Mouse (Mus musculus) cerebral cortex, adult 2 months (tissue): ENCODE results near the gene Rnf151.

ENCODE experiments used
- WGBS: fragments of 180-500 bp; shearing (Covaris S2); methylation state at CpG from one replicate; pipeline ENCODE4 v1.1.7; 2018; 5-methylcytosine and 5-hydroxymethylcytosine counted together

The Rnf151 gene

DNA sequence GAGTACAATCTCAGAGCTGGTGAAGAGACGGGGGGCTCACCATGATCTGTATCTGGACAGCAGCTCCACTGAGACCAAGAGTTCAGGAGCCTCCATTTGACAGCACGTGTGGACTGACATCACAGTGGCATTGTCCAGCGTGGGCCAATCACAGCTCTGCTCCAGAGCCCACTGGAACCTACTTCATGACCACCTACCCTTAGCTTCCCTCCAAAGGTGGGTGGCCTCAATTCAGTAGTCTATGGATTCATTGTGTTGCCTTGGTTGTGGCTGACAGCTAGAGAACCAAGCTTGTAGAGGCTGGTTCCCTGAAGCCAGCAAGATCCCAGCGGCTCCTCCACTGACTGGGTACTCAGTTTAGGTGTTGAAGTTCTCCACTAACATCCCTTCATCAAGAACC lies at the start of gene Rnf151, which contains the start of gene Rps2:
Gene Rnf151, minus strand, starts transcription at position 121 of the 400 bp plus-strand sequence.
Gene Rps2, plus strand, starts transcription at position 174 of the 400 bp plus-strand sequence.
- 69% methylated on average over 4 of the region's 4 CpGs for WGBS

DNA sequence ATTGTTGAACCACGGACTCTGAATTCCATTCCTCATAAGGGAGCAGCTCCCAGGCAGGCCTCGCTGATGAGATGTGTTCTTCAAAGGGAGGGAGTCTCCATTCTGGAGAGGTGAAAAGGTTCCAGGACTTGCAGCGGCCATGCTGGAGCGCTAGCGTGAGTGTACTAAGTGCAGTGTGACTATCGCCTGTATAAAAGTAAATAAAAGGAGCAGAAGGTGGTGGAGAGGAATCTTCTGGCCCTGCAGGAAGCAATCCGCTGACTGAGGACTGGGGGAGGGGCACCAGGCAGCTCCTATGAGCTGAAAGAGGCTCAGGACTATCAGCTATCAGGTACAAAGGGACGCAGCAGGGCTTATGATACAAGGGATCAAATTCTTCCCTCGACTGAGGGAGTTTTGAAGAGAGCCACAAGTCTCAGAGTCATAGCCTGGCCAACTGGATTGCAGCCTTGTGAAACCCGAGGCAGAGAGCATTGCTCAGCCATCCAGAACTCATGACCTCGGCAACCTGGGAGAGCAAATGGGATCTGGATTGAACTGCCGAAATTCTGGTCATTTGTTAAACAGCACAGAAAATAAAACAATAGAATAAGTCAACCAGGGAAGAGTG lies 48.5 kb upstream of the Rnf151 start:
- WGBS, result 50% methylated on average over 12 of the region's 12 CpGs

DNA sequence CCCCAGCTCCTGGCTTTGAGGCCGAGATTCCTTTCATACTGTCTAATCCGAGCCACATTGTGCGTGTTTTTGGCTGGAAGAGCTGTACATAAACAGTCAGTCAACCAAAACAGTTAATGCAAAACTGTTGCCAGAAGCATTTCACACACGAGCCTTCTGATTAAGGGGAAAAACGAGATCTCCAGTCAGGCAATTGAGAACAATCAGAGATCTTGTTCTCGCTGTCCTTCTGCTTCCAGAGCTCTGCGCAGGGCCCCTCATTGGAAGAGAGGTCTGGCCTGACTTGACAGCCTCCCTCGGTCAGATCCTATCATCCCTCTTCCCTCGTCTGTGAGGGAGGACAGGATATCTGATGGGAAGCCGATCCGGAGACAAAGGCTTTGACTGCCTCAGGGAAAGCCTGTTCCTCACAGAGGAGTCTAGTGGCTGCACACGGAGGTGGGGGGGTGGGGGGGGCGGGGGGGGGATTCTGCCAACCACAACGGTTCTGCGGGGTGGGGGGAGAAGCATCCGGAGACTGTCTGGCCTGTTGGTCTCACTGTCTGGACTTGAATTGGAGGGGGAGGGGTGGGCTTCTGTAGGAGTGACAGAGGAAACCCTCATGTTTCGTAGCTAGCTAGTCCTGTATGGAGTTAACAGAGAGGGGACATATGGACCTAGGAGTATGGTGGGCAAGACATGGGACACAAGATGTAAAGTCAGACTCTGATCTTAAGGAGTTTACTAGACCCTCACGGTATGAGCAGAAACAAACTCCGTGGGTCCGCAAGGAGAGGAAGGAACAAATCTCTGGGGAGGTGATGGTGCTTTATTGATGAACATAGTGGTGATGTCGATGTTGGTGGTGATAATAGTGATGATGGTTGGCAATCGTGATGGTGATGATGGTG lies 47.4 kb upstream of the Rnf151 start:
- 50% methylated on average over 21 of the region's 22 CpGs for WGBS

DNA sequence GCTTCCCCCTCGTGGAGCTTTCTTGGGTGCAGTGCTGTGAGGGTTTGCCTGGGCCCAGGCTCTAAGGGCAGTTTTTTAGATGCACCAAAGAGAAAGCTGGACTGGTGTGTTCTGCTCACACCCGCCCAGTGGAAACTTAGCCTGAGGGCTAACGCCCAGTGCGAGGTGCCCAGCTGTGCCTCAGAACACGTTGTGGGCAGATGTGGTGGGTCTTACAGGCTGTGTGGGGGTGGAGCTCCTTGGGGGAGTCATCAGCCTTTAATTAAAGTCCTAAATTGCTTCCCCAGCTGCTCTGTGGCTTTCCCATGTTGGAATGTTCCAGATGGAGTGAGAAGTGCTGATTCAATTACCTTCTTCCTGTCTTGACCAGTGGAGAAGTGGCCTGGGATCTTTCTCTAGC lies 43.3 kb upstream of the Rnf151 start:
- 58% methylated on average over 5 of the region's 5 CpGs for WGBS

DNA sequence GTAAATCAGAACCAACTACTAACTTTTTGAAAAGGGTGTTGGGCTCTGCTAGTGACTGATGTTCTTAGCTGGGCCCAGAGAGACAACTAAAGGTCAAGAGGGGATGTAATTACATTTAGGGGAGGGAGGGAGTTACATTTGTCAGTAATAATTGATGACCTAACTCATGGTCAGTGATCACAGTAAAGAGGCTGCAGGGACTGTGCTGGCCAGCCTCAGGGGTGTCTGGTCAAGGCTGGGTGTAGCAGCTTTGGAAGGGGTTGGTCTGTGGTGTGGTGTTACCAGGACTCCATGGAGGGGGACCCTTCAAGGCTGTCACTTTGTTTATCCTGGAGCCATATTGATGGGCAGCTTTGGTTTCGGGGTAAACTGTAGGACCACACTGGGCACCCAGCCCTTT lies 39.5 kb upstream of the Rnf151 start:
- 93% methylated on average over 1 of the region's 1 CpGs for WGBS

DNA sequence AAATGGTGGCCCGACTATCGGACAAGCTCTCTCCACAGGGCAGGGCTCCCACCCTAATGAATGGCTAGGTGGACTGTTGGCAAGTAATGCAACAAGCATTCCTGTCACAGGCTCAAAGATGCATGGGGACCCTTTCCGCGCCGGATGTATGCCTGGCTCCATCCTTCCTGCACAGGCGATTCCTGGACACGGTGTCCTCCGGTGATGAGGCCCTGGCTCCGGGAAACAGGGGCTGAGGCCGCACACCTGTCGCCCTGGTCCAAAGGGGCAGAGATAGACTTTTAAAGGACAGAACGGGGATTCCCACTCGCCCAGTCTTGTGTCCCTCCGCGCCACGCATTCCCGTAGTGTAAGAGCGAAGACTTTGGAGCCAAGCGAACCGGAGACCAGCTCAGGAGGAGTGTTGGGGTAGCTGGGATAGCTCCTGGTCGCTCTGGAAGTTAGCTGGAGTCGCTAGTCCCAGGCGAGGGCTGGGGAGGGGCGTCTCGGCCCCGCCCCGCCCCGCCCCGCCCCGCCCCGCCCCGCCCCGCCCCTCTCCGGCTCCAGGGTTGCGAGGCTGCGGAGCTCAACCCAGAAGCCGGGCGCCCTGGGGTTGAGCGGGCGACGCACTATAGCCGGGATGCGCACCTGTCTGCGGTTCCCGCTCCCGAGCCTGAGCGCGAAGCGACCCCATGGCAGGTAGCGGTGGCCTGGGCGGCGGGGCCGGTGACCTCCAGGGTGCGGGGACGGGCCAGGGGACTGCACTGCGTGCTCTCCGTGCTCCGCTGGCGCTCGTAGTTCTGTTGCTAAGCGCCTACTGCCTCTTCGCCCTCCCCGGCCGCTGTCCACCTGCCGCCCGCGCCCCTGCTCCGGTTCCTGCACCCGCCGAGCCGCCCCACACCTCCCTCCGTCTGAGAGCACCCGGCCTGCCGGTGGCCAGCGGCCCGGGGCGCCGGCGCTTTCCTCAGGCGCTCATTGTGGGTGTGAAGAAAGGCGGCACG lies 34.8 kb upstream of the Rnf151 start, which contains the start of gene Hs3st6:
Gene Hs3st6, plus strand, starts transcription at position 574 of the 980 bp plus-strand sequence.
- 1% methylated on average over 78 of the region's 82 CpGs for WGBS

DNA sequence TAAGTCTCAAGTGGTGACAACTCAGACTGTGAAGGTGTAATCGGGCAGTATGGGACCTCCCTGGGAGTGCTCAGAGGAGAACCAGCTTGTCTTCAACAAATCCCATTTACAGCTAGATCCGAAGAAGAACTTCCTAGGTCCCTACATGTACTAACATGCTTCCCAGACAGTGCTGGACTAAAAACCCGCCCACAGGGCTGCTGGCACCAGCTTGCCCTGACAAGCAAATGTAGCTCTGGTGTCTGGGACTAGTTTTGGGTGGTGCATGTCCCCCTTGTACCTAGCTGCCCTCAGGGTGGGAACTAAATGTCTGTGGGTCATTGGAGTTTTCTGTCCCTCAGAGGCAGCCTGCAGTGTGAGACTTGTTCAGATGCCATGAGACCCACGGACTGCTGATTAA lies 33.7 kb upstream of the Rnf151 start:
- WGBS, result 17% methylated on average over 4 of the region's 4 CpGs

DNA sequence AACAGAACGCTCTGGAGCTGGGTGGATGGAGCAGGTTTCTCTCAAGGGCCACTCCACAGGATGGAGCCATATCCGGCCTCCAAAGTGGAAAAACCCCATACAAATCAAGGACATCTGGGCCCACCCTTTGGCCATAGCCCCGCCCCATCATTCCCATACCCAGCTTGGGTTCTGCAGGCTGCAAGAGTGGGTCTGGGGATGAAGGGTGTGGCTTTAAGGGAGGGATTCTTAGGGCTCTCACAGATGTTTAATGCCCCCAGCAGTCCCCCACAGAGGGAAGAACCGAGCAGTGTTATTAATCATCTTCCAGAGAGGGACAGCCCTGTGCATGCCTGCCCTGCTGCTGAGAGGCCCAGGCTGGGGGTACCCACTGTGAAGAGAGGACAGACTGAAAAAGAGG lies 29.1 kb upstream of the Rnf151 start:
- 78% methylated on average over 4 of the region's 4 CpGs for WGBS

DNA sequence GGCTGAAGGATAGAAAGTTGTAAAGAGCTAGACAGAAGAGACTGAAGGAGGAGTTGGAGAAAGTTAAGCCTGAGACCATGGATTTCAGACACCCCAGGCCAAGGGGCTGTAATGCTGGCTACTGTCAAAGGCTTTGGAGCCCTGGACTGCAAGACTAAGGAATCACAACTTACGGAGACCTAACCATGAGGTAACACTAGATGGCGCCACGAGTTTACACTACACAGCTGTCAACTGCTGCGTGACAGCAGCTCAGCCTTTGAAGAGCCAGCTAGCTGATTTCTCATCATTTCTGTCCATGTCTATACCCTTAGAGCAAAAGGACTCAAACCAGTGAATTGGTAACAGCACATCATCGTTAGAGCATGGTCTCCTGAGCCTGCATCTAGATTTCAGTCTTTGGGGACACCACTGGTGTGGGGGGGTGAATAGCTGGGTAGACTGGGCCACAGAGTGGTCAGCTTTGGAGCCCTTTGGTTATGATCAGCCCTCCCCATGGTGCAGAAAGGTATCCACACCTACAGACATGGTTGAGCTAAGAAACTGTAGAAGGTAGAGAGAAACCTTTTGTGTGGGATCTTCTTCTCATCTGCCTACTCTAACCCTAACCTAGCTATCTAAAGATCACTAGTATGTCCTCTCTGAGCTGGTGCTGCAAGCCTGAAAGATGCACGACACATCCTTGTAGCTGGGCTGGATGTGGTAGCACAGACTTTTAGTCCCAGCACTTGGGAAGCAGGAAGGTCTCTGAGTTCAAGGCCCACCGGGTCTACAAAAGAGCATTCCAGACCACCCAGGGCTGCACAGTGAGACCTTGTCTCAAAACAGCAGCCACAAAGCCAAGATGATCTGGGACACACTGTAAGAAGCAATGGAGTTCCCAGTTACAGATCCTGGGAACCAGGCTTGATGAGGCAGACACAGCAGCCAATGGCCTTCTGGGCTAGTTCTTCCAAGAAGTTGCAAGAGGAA lies 27.9 kb upstream of the Rnf151 start:
- WGBS, result 23% methylated on average over 7 of the region's 7 CpGs

DNA sequence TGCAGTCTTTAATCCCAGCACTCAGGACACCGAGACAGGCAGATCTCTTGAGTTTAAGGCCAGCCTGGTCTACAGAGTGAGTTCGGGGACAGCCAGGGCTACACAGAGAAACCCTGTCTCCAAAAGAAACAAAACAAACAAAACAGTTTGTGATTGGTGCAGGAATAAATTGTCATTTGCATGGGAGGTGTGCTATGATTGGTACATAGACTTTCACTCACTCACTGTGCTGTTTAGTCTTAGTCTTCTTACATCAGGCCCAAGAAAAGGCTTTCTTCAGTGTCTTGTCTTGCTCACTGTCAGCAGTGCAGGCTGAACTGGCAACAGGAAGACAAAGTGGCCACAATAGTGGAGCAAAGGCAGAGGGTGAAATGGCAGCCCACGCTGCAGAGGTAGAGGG lies 26.5 kb upstream of the Rnf151 start:
- WGBS, result 81% methylated on average over 3 of the region's 3 CpGs

DNA sequence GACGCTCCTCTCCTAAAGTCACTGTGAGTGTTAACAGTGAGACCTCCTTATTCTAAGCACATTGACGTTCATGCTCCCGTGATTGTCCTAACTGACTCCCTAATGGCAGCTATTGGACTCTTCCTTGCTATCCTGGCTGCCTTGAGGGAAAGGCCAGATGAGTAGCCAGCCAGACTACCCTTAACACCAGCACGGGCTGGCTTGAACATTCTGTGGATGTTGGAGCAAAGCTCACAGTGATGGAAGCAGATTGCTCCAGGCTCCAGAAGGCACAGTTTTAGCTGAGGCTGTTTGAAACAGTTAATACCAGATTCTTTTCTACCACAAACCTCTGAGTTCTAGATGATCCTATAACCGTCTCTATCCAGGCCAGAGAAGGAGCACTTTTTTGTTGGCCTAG lies 26.0 kb upstream of the Rnf151 start:
- WGBS, result 81% methylated on average over 5 of the region's 5 CpGs

DNA sequence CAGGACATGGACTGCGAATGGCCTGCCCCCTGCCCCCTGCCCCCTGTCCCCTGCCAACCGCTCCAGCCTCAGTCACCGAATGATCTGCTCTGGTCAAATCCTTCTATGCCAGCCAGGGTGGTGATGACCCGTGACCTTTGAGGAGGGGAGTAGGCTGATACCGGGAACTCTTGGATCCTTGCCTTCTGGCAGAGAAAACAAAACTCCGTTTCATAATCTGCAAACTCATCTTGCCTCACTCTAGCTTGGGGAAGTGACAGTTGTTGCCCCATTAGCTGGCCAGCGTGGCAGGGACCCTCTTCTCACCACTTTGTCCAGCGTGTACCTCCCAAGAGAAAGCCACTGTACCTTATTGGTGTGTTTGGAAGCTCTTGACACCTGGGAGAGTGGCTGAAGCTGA lies 24.4 kb upstream of the Rnf151 start:
- 75% methylated on average over 8 of the region's 8 CpGs for WGBS

DNA sequence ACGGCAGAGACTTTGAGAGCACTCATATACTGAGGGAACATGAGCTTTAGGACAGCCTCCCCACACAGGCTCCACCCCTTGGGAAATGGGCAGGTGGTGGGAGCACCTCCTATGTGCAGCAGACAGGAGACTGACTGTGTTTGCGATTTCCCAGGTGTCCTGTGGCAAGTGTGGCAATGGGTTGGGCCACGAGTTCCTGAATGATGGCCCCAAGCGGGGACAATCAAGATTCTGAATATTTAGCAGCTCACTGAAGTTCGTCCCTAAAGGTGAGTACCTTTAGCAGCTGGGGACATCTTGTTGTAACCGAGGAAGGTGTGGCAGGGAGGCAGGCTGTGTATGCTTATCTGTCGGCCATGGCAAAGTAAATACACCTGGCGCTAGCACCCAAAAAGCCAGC lies 22.1 kb upstream of the Rnf151 start:
- WGBS, result 90% methylated on average over 8 of the region's 8 CpGs

DNA sequence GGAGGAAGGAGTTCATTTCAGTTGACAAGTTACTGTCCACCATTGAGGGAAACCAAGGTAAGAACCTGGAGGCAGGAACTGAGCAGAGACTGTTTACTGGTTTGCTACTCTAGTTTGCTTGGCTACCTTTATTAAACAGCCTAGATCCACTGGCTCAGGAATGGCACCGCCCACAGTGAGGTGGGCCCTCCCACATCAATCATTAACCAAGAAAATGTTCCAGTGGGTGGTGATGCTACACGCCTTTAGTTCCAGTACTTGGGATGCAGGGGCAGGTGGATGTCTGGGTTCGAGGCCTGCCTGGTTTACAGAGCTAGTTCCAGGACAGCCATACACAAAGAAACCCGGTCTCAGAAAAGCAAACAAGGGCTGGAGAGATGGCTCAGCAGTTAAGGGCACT lies 20.4 kb upstream of the Rnf151 start:
- 86% methylated on average over 4 of the region's 4 CpGs for WGBS

DNA sequence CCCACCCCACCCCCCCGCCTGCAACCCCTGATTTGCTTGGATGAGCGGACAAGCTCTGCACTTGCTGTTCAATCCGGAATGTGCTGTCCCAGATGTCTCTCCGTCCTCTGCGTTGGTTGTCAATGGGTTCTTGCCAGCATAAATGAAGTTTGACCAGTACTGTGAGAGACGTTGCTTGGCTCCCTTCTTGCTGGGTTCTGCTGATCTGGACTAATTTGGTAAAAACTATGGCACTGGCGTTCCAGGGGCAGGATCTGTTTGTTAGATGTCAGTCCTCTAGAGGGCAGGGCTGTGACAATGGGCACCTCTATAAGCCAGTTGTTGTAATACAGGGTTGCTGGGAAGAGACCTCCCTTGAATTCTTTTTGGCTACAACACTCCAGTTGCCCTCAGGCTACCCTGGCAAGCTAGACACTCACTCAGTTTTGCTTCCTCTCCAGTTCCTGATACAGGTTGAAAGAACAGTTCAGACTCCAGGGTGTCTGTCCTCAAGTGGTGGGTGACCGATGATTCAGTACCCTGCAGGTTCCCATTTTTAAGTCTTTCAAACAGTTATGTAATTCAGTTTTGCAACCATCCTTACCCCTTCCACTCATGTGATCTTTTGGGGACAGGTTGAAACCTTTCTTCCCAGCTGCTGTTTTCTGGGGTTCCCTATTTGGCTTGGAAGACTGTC lies 19.4 kb upstream of the Rnf151 start:
- WGBS, result 18% methylated on average over 8 of the region's 8 CpGs

DNA sequence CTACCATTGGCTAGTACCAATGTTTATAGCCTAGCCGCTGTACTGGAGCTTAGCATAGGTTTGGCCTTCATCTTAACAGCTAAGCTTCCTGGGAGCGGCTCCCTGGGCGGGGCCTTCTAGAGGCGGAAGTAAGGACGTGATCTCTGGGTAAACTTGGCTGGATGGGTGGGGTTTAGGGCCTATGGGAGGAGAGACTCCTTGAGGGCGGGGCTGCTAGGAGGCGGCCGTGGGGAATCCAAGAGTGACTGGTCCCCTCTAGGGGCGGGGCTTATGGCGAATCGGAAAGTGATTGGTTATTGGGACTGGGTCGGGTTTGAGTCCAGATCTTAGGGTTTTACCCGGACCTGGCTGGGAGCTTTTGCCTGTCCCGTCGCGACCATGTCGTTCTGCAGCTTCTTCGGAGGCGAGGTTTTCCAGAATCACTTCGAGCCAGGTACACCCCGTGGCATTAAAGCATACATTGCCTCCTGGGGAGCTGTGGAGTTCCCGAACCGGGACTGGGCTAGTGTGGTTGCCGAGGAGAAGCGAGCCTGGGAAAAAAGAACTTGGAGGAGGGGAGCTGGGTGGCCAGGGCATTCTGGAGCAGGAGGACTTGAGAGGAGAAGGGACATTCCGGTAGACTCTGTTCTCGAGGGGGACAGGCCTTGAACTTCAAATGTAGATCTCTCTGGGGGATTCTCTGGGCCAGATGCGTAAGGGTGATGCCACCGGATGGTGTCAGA lies 18.6 kb upstream of the Rnf151 start, which contains the start of gene Msrb1:
Gene Msrb1, plus strand, starts transcription at position 313 of the 722 bp plus-strand sequence.
- WGBS, result 1% methylated on average over 29 of the region's 29 CpGs

DNA sequence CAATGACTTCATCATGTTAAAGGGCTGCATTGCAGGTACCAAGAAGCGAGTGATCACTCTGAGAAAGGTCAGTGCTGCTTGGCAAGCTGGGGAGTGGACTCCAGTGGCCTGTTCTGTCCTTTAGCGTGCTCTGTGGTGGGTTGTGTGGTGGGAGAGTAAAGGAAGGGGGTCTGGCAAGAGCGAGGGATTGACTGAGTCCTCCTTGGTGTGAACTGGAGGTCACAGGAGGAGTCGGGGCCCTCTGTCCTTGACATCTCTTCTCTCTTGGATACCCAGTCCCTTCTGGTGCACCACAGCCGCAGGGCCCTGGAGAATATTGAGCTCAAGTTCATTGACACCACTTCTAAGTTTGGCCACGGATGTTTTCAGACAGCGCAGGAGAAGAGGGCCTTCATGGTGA lies 17.6 kb upstream of the Rnf151 start:
- 93% methylated on average over 7 of the region's 7 CpGs for WGBS

DNA sequence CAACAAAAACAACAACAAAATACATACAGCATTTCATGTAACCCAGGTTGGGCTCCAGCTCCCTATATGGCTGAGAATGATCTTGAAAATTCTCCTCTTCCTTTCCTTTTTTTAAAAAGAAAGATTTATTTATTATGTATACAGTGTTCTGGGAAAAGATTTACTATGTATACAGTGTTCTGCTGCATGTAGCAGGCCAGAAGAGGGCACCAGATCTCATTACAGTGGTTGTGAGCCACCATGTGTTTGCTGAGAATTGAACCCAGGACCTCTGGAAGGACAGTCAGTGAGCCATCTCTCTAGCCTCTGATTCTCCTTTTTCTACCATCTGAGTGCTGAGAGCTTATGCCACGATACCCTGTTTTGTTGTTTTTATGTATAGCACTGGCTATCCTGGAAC lies 16.6 kb upstream of the Rnf151 start:
- 83% methylated on average over 1 of the region's 1 CpGs for WGBS

DNA sequence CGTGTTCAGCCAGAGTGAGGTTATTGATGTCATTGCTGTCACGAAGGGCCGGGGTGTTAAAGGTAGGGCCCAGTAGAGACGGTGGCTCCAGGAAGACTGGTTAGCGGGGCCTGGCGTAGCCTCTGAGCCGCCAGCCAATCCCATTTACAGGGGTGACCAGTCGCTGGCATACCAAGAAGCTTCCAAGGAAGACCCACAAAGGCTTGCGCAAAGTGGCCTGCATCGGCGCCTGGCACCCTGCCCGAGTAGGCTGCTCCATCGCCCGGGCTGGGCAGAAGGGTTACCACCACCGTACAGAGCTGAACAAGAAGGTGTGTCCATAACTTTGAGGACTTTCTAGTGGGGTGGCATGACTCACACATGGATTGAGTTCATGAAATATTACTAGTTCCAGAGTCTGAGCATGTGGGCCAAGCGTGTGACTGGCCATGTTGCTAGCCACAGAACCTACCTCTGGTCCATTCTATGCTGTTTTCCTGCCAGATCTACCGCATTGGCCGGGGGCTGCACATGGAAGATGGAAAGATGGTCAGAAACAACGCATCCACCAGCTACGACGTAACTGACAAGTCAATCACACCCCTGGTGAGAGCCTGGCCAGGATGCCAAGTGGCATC lies 15.7 kb upstream of the Rnf151 start:
- 90% methylated on average over 21 of the region's 21 CpGs for WGBS
